Mouse (Mus musculus): ENCODE measurements around the gene Morn5.
A peak's percentile ranks its signal among the peaks of the same experiment; 100 is the strongest.

The Morn5 gene

DNA sequence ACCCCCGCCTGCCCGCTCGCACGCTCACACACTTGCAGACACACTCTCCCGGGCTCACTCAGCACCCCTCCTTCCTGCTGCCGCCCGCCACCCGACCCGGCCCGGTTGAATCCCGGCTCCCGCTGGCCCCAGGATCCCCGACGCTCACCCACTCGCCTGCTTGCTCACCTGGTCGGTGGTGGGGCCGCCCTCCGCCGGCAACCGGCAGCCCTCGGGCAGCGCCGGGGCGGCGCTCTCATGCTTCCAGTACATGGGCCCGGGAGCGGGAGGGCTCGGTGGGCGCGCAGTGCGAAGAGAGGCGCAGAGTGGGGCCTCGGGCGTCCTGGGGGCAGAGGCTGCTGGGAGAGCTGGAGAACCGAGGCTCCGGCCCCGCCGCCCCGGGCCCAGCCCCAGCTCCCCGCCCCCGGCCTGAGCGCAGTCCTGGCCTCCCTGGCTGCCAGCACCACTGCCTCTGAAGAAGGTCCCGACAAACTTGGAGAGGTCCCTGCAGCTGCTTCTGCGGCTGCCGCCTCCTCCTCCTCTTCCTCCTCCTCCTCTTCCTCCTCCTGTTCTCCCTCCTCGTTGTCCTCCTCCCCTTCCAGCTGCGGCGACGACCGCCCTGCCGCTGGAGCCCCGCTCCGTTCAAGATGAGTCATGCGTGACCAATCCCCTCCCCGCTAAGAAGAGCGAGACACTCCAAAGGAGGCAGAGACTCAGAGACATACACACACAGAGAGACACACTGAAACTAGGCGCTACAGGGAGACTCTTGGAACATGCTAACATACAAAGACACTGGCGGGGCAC, 55.9 kb downstream of the Morn5 start, which contains the start of gene Lhx6:
Gene Lhx6, minus strand, starts transcription at position 453 of the 786 bp plus-strand sequence.
- DNase-seq = peak in 1 of 2 experiments; percentile 11

DNA sequence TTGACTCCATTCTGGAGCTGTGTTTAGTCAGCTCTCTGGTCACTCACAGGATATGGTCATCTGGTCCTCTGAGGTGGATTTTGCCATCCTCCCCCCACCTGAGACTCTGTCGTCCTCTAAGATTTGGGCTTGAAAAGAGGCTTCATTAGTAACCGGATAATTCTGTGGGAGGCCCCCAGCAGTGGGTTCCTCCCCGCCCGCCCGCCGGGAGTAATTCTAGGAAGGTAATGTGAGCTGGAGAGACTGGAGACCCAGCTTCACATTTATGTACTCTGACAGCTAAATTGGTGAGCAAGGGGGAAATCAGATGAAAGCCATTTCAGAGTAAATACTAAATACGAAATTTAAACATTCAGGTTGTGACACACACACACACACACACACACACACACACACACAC, 59.4 kb downstream of the Morn5 start:
- no peak for DNase-seq

DNA sequence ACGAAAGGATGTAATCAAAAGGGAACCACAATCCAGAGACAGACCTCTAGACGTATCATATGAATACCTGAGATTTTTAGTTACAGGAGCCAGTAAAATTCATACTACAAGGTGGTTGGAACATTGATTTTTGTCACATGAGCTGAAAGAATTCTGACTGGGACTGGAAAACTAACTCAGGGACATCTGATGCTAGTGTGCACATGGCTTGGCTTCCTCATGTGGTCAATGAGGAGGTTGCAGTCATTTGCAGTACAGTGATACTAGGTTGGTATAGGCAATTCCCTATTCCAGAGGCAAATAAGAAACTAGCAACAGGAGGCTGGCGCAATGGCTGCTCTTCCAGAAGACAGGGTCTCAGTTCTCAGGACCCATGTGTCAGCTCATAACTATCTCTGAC, 63.4 kb downstream of the Morn5 start:
- DNase-seq = no peak

DNA sequence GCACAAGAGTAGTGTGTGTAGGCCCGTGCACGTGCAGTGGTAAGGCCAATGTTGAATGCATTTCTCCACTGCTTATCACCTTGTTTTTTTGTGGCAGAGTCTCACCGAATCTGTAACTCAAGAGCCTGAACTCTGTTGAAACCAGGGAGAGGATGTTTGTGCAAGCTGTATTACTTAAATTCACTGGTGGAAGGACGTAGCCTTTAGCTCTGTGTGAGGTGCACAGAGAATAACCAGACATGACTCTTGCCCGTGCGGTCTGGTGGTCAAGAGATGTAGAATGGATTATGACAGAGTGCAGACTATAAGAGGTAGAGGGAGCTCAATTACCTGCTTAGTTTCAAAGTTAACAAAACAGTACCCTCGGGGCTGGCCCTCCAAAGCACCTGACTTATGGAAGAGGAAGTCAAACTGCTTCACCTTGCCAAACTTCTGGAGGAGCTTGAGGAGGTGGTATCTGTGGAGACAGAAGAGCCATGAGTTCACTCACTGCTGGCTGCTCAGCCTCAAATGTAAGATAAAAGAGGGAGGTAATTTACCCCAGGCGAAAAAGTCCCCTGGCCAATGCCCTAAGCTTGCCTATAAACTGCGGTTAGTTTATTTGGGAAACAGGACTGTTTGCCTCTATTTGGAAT, 77.7 kb downstream of the Morn5 start:
- no peak for DNase-seq

DNA sequence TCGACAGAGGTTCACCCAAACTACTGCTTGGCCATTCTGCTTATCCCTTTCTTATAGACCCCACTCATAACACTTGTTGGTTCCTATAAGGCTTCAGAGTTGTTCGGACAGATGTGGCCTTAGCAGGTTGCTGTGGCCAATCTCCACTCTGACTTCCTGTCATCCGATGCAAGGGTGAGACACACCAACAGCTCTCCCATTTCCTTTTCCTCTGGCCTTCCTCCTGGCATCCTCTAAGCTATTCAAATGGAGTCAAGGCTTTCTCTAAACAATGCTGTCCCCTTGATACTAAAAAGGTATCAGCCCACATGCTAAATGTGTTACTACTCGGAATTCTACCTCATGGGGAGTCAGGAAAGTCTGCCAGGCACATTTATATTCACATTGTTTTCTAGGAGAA, 78.7 kb downstream of the Morn5 start:
- no peak for DNase-seq

DNA sequence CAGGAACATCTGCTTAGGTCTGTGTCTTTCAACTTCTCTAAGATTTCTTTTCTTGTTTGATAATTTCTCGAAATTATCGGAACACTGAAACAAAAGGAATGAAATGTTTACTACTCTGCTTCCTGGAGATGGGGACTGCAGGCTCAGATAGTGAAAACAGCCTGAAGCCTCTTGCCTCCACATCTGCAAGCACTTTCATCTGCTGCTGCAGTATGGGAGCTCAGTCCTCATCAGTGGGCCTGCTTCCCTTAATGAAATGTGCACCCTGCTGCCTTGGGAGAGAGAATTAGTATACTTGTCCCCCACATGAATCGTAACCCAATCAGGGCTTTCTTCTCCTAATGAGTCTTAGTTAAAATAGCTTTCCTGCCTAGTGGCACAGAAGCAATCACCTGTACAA, 79.8 kb downstream of the Morn5 start:
- DNase-seq = no peak

All from cerebellum, postnatal 14 days (tissue).